Mouse (Mus musculus) embryonic fibroblast, embryonic 13.5 days (primary cell): ENCODE data around the gene Fhad1. TPM values are rescaled to one million over a fixed set of nuclear protein-coding genes. Genes with fewer than 3 reads are reported as not detected.

ENCODE experiments used
- H3K27ac ChIP-seq: 2 replicates; pipeline ENCODE4 v1.5.1; 2012; ENCODE audit warnings: low read length, control low read depth, inconsistent platforms; ENCODE audit not compliant: insufficient read depth
- H3K4me1 ChIP-seq: 2 replicates; pipeline ENCODE4 v1.6.1; 2011; ENCODE audit warnings: low read length; ENCODE audit not compliant: control insufficient read depth, insufficient read depth
- H3K4me3 ChIP-seq: 2 replicates; pipeline ENCODE4 v1.5.1; 2011; ENCODE audit warnings: mild to moderate bottlenecking, control low read depth, low read length; ENCODE audit not compliant: insufficient read depth
- CTCF ChIP-seq: IDR thresholded peaks from 2 replicates; pipeline ENCODE4 v1.5.1; 2011; ENCODE audit warnings: mild to moderate bottlenecking, control low read depth, low read length, moderate library complexity, borderline replicate concordance; ENCODE audit not compliant: insufficient read depth
- POLR2A ChIP-seq: IDR thresholded peaks from 2 replicates; pipeline ENCODE4 v1.6.1; 2011; ENCODE audit warnings: low read depth, mild to moderate bottlenecking, control low read depth, low read length, moderate library complexity
- polyA plus RNA-seq: library from polyadenylated mRNA; stranded (reverse); fragments of >200 nt; gene quantifications from 2 replicates; pipeline ENCODE4 v1.2.4, GENCODE M21; 2011; ENCODE audit warnings: low read depth; ENCODE audit not compliant: missing spikeins, insufficient read length

The Fhad1 gene
- polyA plus RNA-seq, 1 experiment: not detected

DNA sequence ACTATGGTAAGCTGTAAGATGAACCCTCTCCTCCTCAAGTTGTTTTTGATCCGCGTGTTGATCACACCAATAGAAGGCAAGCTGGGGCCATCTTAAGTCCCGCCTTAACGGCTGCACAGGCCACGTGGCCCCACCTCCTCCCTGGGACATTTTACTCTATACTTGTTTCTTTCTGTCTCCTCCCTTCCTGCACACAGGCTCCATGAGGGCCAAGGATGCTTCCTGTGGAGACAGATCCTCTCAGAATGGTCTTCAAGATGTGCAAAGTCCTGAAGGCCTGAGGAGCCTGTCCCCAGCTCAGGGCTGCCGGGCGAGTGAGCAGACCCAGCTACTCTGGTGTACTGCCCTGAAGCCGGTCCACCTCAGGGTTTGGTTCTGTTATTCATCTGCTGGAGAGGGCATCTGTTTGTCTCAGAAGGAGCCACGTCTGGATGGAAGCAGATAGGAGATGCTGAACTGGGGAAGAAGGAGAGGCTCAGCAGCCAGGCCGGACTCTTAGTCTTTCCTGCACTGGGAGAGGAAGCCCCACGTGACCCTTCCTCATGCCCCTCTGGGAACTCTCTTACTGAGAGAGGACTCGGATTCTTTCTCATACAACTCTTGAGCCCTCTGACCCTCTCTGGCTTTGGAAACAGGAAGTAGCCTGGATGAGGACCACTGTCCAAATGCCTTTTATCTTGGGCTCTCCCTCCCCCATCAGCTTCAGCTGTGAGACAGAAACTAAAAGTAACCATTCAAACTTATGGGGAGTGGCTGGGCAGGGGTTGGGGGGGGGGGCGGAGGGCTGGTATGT, 101.5 kb downstream of the Fhad1 start:
- H3K4me1 ChIP-seq: no peaks in the 10 kb centered on the region
- no peak overlapping the region for H3K4me3 ChIP-seq
- TF ChIP-seq POLR2A (no peak), CTCF (no peak)
- H3K27ac ChIP-seq: no peak overlapping the region

DNA sequence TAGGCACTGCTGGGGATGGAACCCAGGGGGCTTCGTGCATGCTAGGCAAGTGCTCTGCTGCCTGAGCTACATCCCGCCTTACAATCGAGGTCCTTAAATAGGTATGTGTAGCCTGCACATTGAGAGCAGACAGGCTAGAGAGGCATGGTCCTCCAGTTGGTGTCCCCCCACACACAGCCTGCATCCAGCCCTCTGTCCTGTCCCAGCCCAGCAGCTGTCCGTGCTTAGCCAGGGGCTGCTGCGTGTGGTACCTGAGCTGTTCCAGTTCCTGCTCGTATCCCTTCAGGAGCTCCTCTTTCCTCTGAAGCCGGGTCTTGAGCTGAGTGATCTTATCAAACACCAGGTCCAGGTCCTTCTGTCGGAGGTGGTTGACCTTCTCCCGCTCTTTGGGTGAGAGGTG, 110.2 kb downstream of the Fhad1 start:
- Histone ChIP-seq H3K4me3 (no peak overlapping the region), H3K4me1 (no peaks in the 10 kb centered on the region), H3K27ac (no peak overlapping the region)
- TF ChIP-seq CTCF (no peak), POLR2A (no peak)

DNA sequence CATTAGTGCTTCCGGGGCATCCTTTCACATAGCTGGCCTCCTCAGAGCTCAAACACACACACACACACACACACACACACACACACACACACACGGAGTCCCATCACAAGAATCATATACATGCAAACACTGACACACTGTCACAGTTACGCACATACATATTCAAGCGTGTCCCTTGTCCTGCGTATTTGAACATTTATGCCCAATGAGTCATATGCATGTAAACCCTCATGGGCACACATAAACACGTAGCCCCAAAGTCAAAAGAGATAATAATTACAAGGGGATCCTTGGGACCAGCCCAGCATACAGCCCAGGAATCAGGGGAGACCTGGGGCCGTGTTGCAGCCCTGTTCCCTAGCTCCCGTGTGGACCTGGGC, 112.4 kb downstream of the Fhad1 start:
- TF ChIP-seq CTCF: no peak
- no peak for TF ChIP-seq POLR2A

DNA sequence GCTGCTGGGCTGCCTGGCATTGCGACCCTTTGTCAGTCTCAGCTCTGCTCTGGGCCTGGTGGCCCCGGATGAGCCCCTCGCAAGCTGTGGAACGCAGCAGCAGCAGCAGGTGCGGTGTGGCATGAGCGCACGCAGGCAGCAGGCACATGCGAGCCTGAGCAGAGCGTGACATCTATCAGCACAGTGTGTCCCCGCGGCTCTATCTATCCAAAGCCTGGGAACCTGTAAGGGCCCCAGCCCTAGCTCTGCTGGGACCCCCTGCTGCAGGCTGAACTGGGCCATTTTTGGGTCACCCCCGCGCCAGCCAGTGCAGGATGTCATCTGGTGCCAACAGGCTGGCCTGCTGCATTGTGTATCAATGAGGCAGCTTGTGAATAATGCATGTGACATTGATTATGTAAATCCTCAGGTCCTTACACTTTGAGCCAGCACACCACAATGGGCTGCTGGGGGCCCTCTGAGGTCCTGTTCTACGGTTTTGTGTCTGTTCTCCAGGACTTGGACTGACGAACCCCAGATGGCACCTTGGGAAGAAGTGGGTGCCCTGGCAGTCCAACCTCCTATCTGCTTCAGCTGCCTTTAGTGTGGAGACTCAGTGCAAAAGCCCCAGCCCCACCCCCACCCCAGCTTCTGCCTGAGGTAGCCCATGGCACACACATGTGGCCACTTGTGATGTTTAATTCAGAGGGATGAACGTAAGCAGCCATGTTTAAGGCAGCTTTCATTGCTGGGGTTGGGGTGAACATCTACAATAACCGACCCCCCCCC, 113.0 kb downstream of the Fhad1 start:
- H3K4me1 ChIP-seq: no peaks in the 10 kb centered on the region
- TF ChIP-seq CTCF: no peak
- no peak for TF ChIP-seq POLR2A
- H3K4me3 ChIP-seq: no peak overlapping the region
- no peak overlapping the region for H3K27ac ChIP-seq

More for the DNA sequence above, 112.4 kb downstream of the Fhad1 start:
- H3K4me1 ChIP-seq: no peaks in the 10 kb centered on the region
- no peak overlapping the region for H3K27ac ChIP-seq
- no peak overlapping the region for H3K4me3 ChIP-seq

DNA sequence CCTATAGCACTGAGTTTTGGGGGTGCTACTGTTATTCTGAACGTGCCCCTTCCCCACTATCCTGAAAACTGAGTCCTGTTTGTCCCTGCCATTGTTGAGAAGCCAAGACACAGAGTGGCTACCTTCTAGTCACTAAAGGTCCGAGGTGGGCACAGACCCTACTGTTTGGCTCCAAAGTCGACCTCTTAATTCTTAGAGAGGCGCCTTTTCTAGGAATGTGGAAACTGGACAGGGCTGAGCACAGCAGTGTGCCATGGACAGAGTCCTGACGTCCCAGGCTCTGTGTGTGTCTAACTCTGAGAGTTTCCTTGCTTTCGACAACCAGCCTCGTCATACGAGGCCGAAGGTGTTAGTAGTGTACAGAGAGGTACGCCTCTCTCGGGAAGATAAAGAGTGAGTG, 114.5 kb downstream of the Fhad1 start:
- H3K4me3 ChIP-seq: no peak overlapping the region
- H3K27ac ChIP-seq: no peak overlapping the region
- TF ChIP-seq CTCF: no peak
- no peak for TF ChIP-seq POLR2A

DNA sequence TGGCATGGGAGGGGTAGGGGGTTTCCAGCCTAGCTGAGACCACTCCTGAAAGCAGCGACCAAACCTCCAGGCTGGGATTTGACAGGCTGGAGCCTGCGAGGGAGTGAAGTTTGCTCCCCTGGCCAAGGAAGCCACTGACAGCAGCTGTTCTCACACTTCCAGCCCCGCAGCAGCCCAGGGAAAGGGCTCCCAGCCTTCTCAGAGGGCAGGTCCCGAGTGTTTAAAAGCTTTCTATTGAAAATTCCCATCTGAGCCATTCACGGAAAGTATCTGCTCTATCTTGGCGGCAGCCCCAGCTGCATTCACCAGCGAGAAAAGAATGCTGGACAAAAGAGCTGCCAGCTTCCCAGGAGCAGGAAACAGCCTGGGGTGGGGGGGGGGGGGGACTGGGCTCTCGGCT, 114.9 kb downstream of the Fhad1 start:
- H3K4me1 ChIP-seq: no peaks in the 10 kb centered on the region
- no peak overlapping the region for H3K4me3 ChIP-seq
- no peak overlapping the region for H3K27ac ChIP-seq
- no peak for TF ChIP-seq POLR2A
- TF ChIP-seq CTCF: no peak

More for the DNA sequence above, 114.5 kb downstream of the Fhad1 start:
- no peaks in the 10 kb centered on the region for H3K4me1 ChIP-seq

DNA sequence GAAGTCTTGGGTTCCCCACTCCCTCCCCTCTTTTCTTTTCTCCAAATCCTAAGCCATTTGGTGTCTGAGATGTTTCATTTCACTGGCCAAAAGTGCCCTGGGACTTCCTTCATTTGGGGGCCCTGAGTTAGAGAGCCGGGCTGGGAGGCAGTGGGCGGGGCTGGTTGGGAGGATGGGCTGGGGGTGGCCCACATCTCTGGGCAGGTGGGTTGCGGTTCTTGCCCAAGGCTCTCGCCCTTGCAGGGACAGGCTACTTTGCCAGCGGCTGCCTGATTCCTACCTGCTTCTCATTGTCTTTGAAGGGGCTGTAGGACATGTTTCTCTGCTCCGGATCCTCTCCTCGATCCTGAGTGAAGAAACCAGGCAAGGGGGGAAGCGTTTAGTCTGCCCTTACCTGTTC, 116.0 kb downstream of the Fhad1 start:
- no peak overlapping the region for H3K27ac ChIP-seq

DNA sequence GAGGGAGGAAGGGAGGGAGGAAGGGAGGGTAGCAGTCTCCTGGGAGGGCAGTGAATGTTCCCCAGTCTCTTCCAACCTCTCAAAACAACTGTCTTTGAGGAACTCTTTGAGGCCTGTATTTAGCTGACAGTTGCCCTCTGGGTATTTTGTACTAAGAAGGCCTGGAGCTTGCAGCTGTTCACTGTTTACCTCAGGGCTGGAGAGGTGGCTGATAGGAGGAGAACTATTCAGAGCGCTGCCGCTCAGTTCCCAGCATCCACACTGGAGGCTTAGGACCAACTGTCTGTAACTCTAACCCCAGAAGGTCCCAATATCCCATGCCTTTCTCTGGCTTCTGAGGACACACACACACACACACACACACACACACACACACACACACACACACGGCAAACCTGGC, 117.0 kb downstream of the Fhad1 start:
- no peak overlapping the region for H3K4me3 ChIP-seq
- TF ChIP-seq CTCF (no peak), POLR2A (no peak)
- H3K4me1 ChIP-seq: no peaks in the 10 kb centered on the region
- H3K27ac ChIP-seq: no peak overlapping the region

More for the DNA sequence above, 116.0 kb downstream of the Fhad1 start:
- no peaks in the 10 kb centered on the region for H3K4me1 ChIP-seq
- no peak overlapping the region for H3K4me3 ChIP-seq
- no peak for TF ChIP-seq CTCF
- no peak for TF ChIP-seq POLR2A

DNA sequence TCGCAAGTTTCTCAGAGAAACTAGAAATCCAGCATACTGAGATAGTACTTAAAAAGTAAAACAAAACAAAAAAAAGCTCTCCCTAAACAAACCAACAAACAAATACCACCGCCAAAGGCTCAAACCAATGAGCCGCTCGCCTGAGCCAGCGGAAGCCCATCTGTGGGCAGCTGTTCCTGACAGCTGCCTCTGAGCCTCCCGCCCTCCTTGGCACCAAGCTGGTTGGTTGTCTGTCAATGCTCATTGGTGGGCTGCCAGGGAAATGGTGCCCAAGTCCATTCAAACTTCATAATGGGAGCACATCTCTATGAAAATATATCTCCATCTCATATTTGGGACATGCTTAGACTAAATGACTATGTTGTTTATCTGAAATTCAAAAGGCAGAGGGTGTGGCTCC, 117.7 kb downstream of the Fhad1 start:
- Histone ChIP-seq H3K4me1 (no peaks in the 10 kb centered on the region), H3K27ac (no peak overlapping the region), H3K4me3 (no peak overlapping the region)
- TF ChIP-seq CTCF (no peak), POLR2A (no peak)

DNA sequence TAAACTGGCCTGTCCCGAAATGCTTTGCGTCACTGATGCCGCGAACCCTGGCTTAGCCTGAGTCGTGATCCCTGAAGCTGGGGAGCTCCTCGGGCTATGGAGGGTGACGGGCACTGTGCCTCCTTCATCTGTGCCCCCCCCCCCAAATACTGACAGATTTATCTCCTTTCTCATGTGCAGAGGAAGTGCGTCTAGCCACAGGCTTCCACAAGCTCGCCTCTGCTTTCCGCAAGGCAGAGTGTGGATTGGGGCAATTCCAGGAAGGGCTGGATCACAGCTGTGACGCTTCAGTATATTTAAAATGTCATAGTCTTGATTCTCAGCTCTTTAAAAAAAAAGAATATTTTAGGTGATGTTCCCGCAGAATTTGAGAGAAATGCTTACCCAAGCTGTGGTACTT, 119.1 kb downstream of the Fhad1 start:
- no peaks in the 10 kb centered on the region for H3K4me1 ChIP-seq
- H3K27ac ChIP-seq: no peak overlapping the region
- H3K4me3 ChIP-seq: no peak overlapping the region
- TF ChIP-seq CTCF: no peak
- TF ChIP-seq POLR2A: no peak
